Mouse (Mus musculus): ENCODE measurements around the gene Stk40.

DNA sequence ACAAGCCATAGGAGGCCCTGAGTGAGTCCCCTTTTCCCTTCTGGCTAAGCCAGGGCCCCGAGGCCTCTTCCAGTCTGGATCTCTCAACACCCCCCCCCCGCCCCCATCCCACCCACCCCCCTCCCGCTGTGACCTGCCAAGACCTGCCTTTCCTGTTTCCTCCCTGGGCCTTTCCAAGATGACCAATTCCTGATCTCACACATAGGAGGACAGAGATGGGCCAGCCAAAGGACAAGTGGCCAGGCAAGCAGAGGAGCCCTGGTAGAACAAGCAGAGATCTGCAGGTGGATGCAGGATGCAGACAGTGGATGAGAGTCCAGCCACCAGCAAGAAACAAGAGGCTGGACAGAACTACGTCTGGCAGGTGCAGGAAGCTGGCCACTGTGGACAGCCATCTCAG lies 41.6 kb downstream of the Stk40 start:
- no peak for TF ChIP-seq POLR2A (IDR thresholded peaks at IDR 0.05; ENCODE audit: low read depth, low read length)
- TF ChIP-seq CTCF (IDR thresholded peaks at IDR 0.05; ENCODE audit: borderline replicate concordance, insufficient read depth, low read length), result no peak
